Mouse (Mus musculus) urinary bladder, adult 18-20 months (tissue): ENCODE results near the gene Npw.

Source experiments
- DNase-seq, 2 experiments: peaks; one replicate each; pipeline ENCODE4 v3.0.0; 2022; ENCODE audit warnings: low spot score in 2 of 2, mixed read lengths in 2 of 2

The Npw gene

DNA sequence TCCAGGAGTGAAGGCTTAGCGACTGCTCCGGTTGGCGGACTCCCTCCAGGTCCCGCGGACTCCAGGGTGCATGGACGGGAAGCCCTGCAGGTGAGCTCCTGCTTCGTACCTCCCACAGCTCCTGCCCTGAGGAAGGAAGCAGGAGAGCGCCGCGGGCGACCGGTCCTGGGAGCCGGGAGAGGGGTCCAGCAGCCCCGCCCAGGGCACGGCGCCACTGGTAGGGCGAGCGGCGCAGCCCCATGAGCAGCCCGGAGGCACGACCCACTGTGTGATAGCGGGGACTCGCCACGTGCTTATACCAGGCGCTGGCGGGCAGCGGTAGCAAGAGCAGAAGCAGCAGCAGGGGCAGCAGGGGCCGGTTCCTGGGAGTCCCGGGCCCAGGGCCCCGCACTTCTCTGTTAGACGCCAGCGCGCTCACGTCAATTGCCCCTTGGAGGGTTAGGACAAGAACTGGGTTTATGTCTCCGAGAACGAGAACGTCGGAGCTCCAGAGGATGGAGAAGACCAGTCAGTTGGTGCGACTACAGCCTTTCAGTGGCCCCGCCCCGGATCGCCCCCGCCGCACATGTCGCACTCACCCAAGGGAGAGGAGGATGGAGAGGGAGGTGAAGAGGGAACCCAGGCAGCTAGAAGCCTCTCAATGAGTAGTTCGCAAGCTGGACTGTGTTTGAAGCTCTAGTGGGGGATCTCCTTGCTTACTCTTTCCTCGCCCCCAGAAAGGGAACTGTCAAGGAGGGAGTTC, at the start of gene Npw:
TSS of gene Npw (minus strand) at position 441 of the 742 bp plus-strand sequence.
- no peak for DNase-seq

- DNase-seq, result no peak
These were observed 49.7 kb upstream of the Npw start for GRCm38 (mm10) chr17:24707801-24708425.

DNA sequence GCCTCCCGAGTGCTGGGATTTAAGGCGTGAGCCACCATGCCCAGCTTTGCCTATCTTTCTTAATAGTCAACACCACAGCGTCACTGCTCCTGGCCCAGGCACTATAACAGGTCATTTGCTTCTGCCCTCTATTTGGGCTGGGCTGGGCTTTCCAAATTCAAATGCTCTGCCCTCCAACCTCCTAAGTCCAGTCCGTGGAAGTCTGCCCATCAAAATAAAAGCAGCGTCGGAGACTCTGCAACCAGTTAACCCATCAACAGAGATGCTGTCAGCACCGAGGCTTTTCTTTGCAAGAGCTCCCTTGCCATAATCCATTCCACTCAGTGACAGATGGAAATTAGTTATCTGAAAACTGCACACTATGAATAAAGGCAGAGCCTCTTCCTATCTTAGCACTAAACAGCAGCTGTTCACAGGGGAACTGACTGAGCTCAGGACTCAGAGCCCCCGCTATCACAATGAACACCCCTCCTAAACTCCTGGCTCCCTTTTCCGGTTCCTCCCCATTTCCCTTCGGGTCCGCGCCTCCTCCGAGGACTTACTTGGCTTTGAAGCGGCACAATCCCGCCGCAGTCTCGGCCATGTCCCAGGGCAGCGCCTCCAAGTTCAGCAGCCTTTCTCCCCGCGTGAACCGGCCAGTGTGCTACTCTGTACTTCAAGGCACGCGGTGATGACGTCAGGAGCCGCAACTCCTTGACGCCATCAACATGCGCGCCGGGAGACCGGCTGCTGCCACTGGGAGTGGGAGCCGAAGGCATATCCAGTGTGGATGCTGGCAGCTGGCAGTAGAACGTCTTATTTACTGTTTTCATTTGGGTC, 48.9 kb upstream of the Npw start, which contains the start of gene Tbl3:
TSS of gene Tbl3 (minus strand) at position 679 of the 819 bp plus-strand sequence.
- peak; percentile 84 to 89 for DNase-seq

GRCm38 (mm10) chr17:24705821-24706220, 47.6 kb upstream of the Npw start:
- DNase-seq, result no peak

GRCm38 (mm10) chr17:24701251-24701650, 43.0 kb upstream of the Npw start:
- no peak for DNase-seq

GRCm38 (mm10) chr17:24699473-24699872, 41.2 kb upstream of the Npw start:
- no peak for DNase-seq

DNA sequence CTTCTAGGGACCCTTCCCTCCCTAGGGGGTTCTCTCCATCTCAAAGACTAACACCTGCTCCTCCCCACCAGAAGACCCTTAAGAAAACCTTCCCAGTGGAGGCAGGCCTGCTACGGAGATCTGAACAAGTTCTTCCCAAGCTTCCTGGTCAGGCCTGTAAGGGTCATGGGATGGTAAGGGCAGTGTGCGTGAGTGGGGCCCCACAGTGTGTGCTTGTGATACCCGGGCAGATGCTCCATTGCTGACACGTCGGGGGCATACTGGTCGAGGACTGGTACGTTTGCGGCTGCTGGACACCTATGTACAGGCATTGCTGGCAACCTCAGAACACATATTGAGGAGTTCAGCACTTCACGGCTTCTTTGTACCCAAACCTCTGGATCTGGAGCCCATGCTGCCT, 40.5 kb upstream of the Npw start:
- no peak for DNase-seq

- DNase-seq, result no peak
These were observed 39.7 kb upstream of the Npw start for GRCm38 (mm10) chr17:24697985-24698384.

GRCm38 (mm10) chr17:24696011-24696697, 37.9 kb upstream of the Npw start, which contains the start of the genes Gfer and Noxo1:
TSS of gene Gfer (minus strand) at chr17:24696156.
TSS of gene Noxo1 (plus strand) at chr17:24696234.
- peak; percentile 78 to 85 for DNase-seq

GRCm38 (mm10) chr17:24695326-24696010, 37.2 kb upstream of the Npw start:
- peak in 1 of 2 experiments; percentile 44 for DNase-seq

GRCm38 (mm10) chr17:24692385-24692784, 34.1 kb upstream of the Npw start:
- DNase-seq, result no peak

DNA sequence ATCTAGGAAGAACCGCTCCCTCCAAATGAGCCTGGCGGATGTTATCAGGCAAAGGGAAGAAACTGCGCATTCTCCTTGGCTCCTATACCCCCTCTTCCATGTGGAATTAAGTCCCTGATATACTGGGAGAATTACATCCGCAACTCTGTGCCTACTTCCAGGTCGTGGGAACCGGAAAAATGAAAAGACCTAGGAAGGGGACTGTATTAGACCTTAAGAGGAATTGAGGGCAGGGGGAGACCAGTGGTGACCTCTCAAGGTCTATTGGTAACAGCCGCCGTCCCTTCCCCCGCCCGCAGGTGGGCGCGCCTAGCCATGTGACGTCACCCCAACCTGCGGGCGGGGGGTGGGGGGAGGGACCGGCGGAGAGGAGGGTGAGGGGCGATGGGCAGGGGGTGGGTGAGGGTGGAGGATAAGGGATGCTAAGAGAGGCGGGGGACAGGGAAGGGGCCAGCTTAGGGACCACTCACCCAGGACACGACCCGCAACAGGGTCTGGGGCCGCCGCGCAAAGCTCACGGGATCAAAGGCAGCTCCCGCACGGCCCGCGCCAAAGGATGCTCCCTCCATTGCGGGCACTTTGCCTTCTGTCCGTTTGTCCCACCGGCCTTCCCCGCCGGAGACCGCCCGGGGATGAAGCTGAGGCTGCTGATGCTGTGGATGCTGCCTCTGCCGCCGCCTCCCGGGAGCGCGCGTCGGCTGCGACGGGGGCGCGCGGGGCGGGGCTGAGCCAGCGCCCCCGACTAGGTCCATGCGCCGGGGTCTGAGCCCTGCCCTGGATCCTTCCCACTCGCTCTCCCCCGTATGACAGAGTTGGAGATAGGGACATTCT, 31.2 kb upstream of the Npw start, which contains the start of gene Syngr3:
TSS of gene Syngr3 (minus strand) at position 705 of the 831 bp plus-strand sequence.
- no peak for DNase-seq

DNA sequence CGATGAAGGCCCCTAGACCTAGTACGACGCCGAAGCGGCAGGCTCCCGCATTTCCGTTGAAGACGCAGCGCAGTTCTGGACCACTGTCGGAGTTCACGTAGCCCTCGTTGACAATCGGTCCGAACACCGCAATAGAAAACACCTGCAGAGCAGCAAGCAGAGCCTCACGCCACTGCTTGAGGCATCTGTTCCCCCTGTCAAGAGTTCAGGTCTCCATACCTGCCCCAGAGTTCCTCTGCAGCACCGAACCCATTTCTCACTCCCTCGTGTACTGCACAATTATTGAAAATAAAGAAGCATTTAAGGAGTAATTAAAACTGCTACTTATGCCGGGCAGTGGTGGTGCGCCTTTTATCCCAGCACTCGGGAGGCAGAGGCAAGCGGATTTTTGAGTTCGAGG, 29.3 kb upstream of the Npw start:
- no peak for DNase-seq

DNA sequence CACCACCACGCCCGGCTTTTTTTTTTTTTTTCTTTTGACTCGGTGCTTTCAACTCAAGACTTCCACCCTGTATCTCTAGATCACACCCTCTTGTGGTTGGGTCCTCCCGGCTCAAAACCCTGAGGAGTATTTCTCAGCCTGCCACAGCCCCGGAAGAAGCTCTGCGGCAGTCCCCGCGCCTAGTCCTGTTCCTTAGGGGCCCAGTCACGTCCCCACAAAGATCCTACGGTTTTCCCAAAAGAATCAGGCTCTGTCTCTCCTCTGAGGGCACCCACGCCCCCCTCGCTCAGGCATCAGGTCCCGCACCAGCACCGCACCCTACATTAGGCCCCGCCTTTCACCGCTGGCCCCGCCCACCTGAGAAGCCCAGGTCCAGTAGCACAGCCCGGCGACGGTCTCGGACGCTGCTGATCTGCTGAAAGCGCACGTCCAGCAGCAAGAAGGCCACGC, 28.9 kb upstream of the Npw start:
- DNase-seq, result peak in 1 of 2 experiments; percentile 58

DNA sequence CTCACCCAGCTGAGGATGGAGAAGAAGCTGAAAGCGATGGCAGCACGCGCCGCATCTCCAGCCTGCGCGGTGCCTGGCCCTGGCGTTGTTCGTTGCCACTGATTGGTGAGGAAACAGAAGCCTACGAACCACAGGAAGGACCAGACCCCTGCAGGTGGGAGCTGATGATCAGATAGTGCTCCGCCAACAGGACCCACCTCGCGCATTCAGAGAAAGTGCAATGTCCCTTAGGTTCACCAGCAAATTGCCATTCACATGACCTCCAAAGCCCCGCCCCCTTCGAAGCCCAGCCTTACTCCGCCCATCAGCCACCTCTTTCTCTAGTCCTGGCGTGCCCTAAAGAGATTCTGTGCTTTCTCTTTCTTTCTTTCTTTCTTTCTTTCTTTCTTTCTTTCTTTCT, 28.3 kb upstream of the Npw start:
- DNase-seq, result no peak

GRCm38 (mm10) chr17:24677500-24678080, 19.3 kb upstream of the Npw start:
- no peak for DNase-seq

DNA sequence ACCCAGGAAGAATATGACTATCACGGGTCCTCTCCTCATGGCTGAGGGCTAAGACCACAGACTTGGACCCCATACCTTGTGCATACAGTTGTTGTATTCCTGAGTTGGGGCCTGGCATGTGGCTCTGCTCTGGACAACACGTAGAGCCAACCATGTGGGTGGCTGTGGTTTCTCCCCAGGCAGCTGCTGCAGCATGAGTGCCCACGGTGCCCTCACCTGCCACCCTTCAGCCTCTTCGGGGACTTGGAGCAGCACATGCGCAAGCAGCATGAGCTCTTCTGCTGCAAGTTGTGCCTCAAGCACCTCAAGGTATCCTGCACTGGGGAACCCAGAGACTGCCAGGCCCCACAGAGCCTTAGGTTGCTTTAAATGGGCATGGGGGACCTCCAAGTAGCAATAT, 18.6 kb upstream of the Npw start:
- DNase-seq, result no peak

GRCm38 (mm10) chr17:24676187-24676586, 17.9 kb upstream of the Npw start:
- no peak for DNase-seq

DNA sequence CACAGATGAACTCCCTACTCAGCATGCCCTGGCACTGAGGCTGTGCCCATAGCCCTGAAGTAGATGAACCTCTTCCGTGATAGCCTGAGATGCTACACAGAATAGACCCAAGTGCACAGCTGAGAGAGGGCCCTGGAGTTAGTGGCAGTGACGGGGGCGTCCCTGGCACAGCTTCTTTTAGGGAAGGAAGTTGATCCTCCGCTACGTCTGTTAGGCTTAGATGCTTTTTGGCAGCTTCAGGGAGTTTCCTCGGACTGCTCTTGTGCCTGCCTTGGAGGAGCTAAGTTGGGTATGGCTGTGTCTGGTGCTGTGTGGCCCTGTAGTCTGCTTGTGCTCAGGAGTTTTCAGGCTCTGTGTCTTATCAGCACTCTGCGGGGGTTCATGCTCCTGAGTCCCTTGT, 16.0 kb upstream of the Npw start:
- DNase-seq, result no peak

GRCm38 (mm10) chr17:24672141-24672540, 13.9 kb upstream of the Npw start:
- no peak for DNase-seq
